1 mouse cellular context compared by ENCODE assay signal in the genomic region with DNA sequence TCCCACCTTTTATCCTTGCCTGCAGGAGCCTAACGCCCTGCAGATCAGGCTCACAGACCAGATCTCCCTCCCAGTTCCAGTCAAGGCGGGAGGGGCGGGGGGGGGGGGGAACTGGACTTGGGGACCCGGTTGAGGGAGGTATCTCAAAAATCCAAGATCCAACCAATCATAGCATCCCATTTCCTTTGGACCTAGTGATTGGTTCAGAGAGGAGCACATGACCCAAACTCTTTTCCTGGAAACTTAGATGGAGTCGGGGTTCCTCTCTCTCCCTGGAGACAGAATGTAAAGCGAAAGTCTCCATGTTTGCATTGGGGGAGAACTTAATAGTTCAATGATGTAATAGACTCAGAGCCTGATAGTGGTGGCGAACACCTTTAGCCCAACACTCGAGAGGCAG.
TF ChIP-seq lines count a peak whose summit lies in the region.

No protein-coding gene starts in this region.

TF ChIP-seq in ES-E14, 5 proteins besides CTCF, POLR2A, EP300 and RAD21:
- TF ChIP-seq ZNF384 (IDR thresholded peaks at IDR 0.05; ENCODE audit: low read depth, low read length), result no peak
- no peak for TF ChIP-seq CHD2 (IDR thresholded peaks at IDR 0.05; ENCODE audit: low read depth, low read length)
- no peak for TF ChIP-seq ZC3H11A (IDR thresholded peaks at IDR 0.05; ENCODE audit: borderline replicate concordance, low read depth, low read length)
- no peak for TF ChIP-seq HCFC1 (IDR thresholded peaks at IDR 0.05; ENCODE audit: borderline replicate concordance, insufficient read depth, low read length)
- TF ChIP-seq MAFK (IDR thresholded peaks at IDR 0.05; ENCODE audit: insufficient read depth, low read depth, low read length), result no peak
